Mouse (Mus musculus) CH12.LX (cell line): ENCODE data around the gene Ehd2. TPM values are rescaled to one million over a fixed set of nuclear protein-coding genes. Genes with fewer than 3 reads are reported as not detected.

Source experiments
- DNase-seq: peaks from one replicate; pipeline ENCODE4 v3.0.0-alpha.2; 2013; ENCODE audit errors: extremely low read depth
- H3K27ac ChIP-seq: 2 replicates; pipeline ENCODE4 v1.5.1; 2012; ENCODE audit warnings: low read depth, mild to moderate bottlenecking, control low read depth, moderate library complexity; ENCODE audit not compliant: insufficient read depth
- H3K27me3 ChIP-seq: replicated peaks from 2 replicates; pipeline ENCODE3; 2012; ENCODE audit warnings: inconsistent platforms
- H3K36me3 ChIP-seq, 2 experiments: replicated peaks in 1 of 2; 2 replicates each; pipeline versions ENCODE3 to v1.6.1; 2012; ENCODE audit warnings: inconsistent platforms in 1 of 2, low read length in 1 of 2, mild to moderate bottlenecking in 1 of 2, mixed read lengths in 1 of 2, moderate library complexity in 1 of 2; ENCODE audit not compliant: control insufficient read depth in 1 of 2, insufficient read depth in 1 of 2
- H3K4me1 ChIP-seq, 2 experiments: 2 replicates each; pipeline ENCODE4 v1.6.1; 2012; ENCODE audit warnings: inconsistent platforms in 1 of 2, moderate library complexity in 1 of 2; ENCODE audit not compliant: insufficient read depth in 2 of 2, control insufficient read depth in 1 of 2
- H3K4me2 ChIP-seq: 2 replicates; pipeline ENCODE4 v1.6.1; 2012; ENCODE audit warnings: low read depth, mild to moderate bottlenecking, control low read depth; ENCODE audit not compliant: poor library complexity, insufficient read depth, severe bottlenecking
- H3K4me3 ChIP-seq, 3 experiments: fragments of 150-350 bp in 1 of 3; sonication (generic) in 1 of 3; replicated peaks in 1 of 3; 2 replicates each; pipeline versions ENCODE3 to v1.5.1; 2011 to 2012; ENCODE audit warnings: low read depth in 2 of 3, low read length in 2 of 3, mild to moderate bottlenecking in 2 of 3, moderate library complexity in 2 of 3, control low read depth in 1 of 3, improper control_type of control experiment in 1 of 3, inconsistent platforms in 1 of 3, mixed read lengths in 1 of 3; ENCODE audit not compliant: poor library complexity in 1 of 3
- H3K79me2 ChIP-seq: replicated peaks from 2 replicates; pipeline ENCODE4 v1.6.1; 2012; ENCODE audit warnings: mild to moderate bottlenecking, moderate library complexity; ENCODE audit not compliant: control insufficient read depth, poor library complexity, insufficient read depth, severe bottlenecking; ENCODE audit errors: extremely low read depth
- H3K9ac ChIP-seq: 2 replicates; pipeline ENCODE4 v1.6.1; 2012; ENCODE audit warnings: low read depth, mild to moderate bottlenecking, control low read depth, moderate library complexity; ENCODE audit not compliant: insufficient read depth
- H3K9me3 ChIP-seq: replicated peaks from 2 replicates; pipeline ENCODE3; 2012; ENCODE audit warnings: low read length, inconsistent platforms, mixed read lengths
- CHD1 ChIP-seq: IDR thresholded peaks from 2 replicates; pipeline ENCODE4 v1.6.1; 2012; ENCODE audit warnings: low read depth, low read length, improper control_type of control experiment, inconsistent platforms
- E2F4 ChIP-seq: IDR thresholded peaks from 2 replicates; pipeline ENCODE4 v1.6.1; 2011; ENCODE audit warnings: low read depth, low read length, improper control_type of control experiment; ENCODE audit not compliant: insufficient replicate concordance
- GABPA ChIP-seq: IDR thresholded peaks from 2 replicates; pipeline ENCODE4 v1.6.1; 2012; ENCODE audit warnings: low read depth, low read length, improper control_type of control experiment, inconsistent platforms; ENCODE audit not compliant: insufficient replicate concordance
- MAFK ChIP-seq: IDR thresholded peaks from 2 replicates; pipeline ENCODE4 v1.6.1; 2011; ENCODE audit warnings: low read length, improper control_type of control experiment; ENCODE audit not compliant: insufficient replicate concordance
- MEF2A ChIP-seq: IDR thresholded peaks from 2 replicates; pipeline ENCODE4 v1.6.1; 2014; ENCODE audit warnings: low read depth, mild to moderate bottlenecking, inconsistent platforms, low read length, improper control_type of control experiment, borderline replicate concordance
- NELFE ChIP-seq: IDR thresholded peaks from 2 replicates; pipeline ENCODE4 v1.6.1; 2011; ENCODE audit warnings: low read depth, low read length, improper control_type of control experiment
- POLR2AphosphoS2 ChIP-seq: IDR thresholded peaks from 2 replicates; pipeline ENCODE4 v1.6.1; 2011; ENCODE audit warnings: low read depth, low read length, improper control_type of control experiment
- TBP ChIP-seq: conservative IDR thresholded peaks from 2 replicates; pipeline ENCODE4 v1.6.1; 2011; ENCODE audit warnings: low read depth, low read length, improper control_type of control experiment
- USF2 ChIP-seq: conservative IDR thresholded peaks from 2 replicates; pipeline ENCODE4 v1.6.1; 2011; ENCODE audit warnings: low read depth, low read length, improper control_type of control experiment
- ZC3H11A ChIP-seq: IDR thresholded peaks from 2 replicates; pipeline ENCODE4 v1.6.1; 2012; ENCODE audit warnings: low read depth, mild to moderate bottlenecking, inconsistent platforms, low read length, improper control_type of control experiment
- dilution Hi-C: fragments of 300-500 bp; cut with MboI; formaldehyde crosslinking; loops from 2 replicates; pipeline ENCODE4 v1.14.3; 2020; ENCODE audit warnings: low sequenced_read_pairs; ENCODE audit not compliant: extremely low pct_unique_long_range_greater_than_20kb, extremely low pct_ligation_motif_present
- in situ Hi-C: fragments of 300-500 bp; cut with MboI; formaldehyde crosslinking; loops from 3 replicates; pipeline ENCODE4 v1.14.3; 2019; ENCODE audit warnings: low sequenced_read_pairs, low pct_ligation_motif_present, low pct_unique_long_range_greater_than_20kb, mixed read lengths
- polyA plus RNA-seq: library from polyadenylated mRNA; unstranded; fragments of >175 nt; gene quantifications from 2 replicates; pipeline ENCODE4 v1.2.1, GENCODE M21; 2012; ENCODE audit warnings: low read depth; ENCODE audit not compliant: insufficient read length
- total RNA-seq, 2 experiments: library from RNA; depleted of rRNA; stranded (reverse); fragments of 300-350 nt in 1 of 2; fragments of >200 nt in 1 of 2; gene quantifications; 2 replicates each; pipeline ENCODE4 v1.2.3; 2012 to 2014

Gene Ehd2
- total and polyA plus RNA-seq, 3 experiments: 1.2 to 7.0 (median 5.2) TPM

DNA sequence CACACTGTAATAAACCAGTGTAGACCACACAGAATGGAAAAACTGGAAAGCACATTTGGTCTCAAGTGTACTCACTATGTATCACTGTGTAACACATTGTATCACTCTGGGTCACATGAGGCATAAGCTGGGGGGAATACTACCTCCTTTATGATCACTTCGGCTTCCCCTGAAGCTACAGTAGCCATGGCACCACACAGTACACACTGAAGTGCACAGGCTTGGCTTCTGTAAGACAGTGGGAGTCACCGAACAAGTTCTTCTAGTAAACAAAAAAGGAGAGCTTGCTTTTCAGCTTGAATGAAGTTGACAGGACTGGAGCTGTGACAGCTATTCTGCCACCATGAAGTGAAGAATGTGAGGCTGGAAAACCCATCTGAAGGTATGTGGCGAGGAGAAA lies 37.7 kb upstream of the Ehd2 start:
- TF ChIP-seq NELFE (no peak), ZC3H11A (no peak), CHD1 (no peak), GABPA (no peak)
- Histone ChIP-seq H3K4me3 (no peak overlapping the region), H3K4me2 (no peak overlapping the region), H3K36me3 (peaks cover 4 to 74% of the 10 kb centered on the region in 2 experiments), H3K9me3 (no peaks in the 10 kb centered on the region), H3K27me3 (no peaks in the 10 kb centered on the region), H3K9ac (no peak overlapping the region), H3K27ac (no peak overlapping the region), H3K4me1 (peaks cover 12 to 55% of the 10 kb centered on the region in 2 experiments), H3K79me2 (peaks cover 3% of the 10 kb centered on the region; the same call in 1 of the 2 replicates)
- in situ Hi-C loops (no loop called here), dilution Hi-C loops (no loop called here)
- no peak for DNase-seq

- Histone ChIP-seq H3K9ac (no peak overlapping the region), H3K36me3 (peaks cover 4 to 77% of the 10 kb centered on the region in 2 experiments), H3K79me2 (peaks cover 3% of the 10 kb centered on the region; the same call in 1 of the 2 replicates), H3K4me2 (no peak overlapping the region), H3K27ac (no peak overlapping the region), H3K4me1 (peaks cover 12 to 55% of the 10 kb centered on the region in 2 experiments), H3K27me3 (no peaks in the 10 kb centered on the region), H3K4me3 (no peak overlapping the region), H3K9me3 (no peaks in the 10 kb centered on the region)
- dilution Hi-C loops: no loop called here
- TF ChIP-seq MAFK (no peak), MEF2A (no peak), TBP (no peak), POLR2AphosphoS2 (no peak), USF2 (no peak)
- DNase-seq: no peak
- in situ Hi-C loops: no loop called here
Measured at GRCm38 (mm10) chr7:16004177-16004856, 37.0 kb upstream of the Ehd2 start.

GRCm38 (mm10) chr7:16003032-16003431 lies 35.7 kb upstream of the Ehd2 start:
- Histone ChIP-seq H3K4me3 (no peak overlapping the region), H3K4me1 (peaks cover 12 to 52% of the 10 kb centered on the region in 2 experiments), H3K27me3 (no peaks in the 10 kb centered on the region), H3K9ac (no peak overlapping the region), H3K36me3 (peaks cover 6 to 77% of the 10 kb centered on the region in 2 experiments), H3K79me2 (no peaks in the 10 kb centered on the region; the same call in 1 of the 2 replicates), H3K27ac (no peak overlapping the region), H3K9me3 (no peaks in the 10 kb centered on the region), H3K4me2 (no peak overlapping the region)
- in situ Hi-C loops: no loop called here
- dilution Hi-C loops: no loop called here
- DNase-seq: no peak
- TF ChIP-seq E2F4 (no peak), MAFK (0 out of 2 replicates have a peak, but pooled peaks have one; percentile 29)
